Mouse (Mus musculus): ENCODE measurements around the gene Crbn. TPM values are rescaled to one million over a fixed set of nuclear protein-coding genes. Genes with fewer than 3 reads are reported as not detected.

Crbn gene
- 347 TPM for polyA plus RNA-seq (2017; shearing (Covaris generic))

GRCm38 (mm10) chr6:106799333-106800226 is at the start of gene Crbn:
Gene Crbn, minus strand, starts transcription at chr6:106800077.

GRCm38 (mm10) chr6:106768640-106769289 is 31.1 kb downstream of the Crbn start, which contains the start of gene Trnt1:
Gene Trnt1, plus strand, starts transcription at chr6:106769120.

GRCm38 (mm10) chr6:106748887-106749388 is 50.9 kb downstream of the Crbn start, which contains the start of gene Il5ra:
Gene Il5ra, minus strand, starts transcription at chr6:106749037.

Other genes starting within 250 kb of the Crbn start
- gene Il5ra, start 51.0 kb downstream of the Crbn start, polyA plus RNA-seq (2017; shearing (Covaris generic)), result not detected
- gene Trnt1, start 31.0 kb downstream of the Crbn start, polyA plus RNA-seq (2017; shearing (Covaris generic)), result 180 TPM